Mouse (Mus musculus) thymus, adult 2 months (tissue): Measurements from ENCODE around the gene Gm10134. TPM values are rescaled to one million over a fixed set of nuclear protein-coding genes. Genes with fewer than 3 reads are reported as not detected.

Experiments
- DNase-seq: peaks from one replicate; pipeline ENCODE4 v3.0.0; 2021
- H3K27ac ChIP-seq: fragments of 200-500 bp; 2 replicates; pipeline ENCODE4 v1.5.1; 2012; ENCODE audit warnings: low read length, control low read depth; ENCODE audit not compliant: control insufficient read depth, insufficient read depth
- H3K27me3 ChIP-seq: fragments of 200-500 bp; 2 replicates; pipeline ENCODE4 v1.6.1; 2012; ENCODE audit warnings: mild to moderate bottlenecking, low read length, moderate library complexity, mixed read lengths; ENCODE audit not compliant: control insufficient read depth, insufficient read depth
- H3K36me3 ChIP-seq: fragments of 200-500 bp; 2 replicates; pipeline ENCODE4 v1.6.1; 2012; ENCODE audit warnings: mild to moderate bottlenecking, low read length, moderate library complexity; ENCODE audit not compliant: control insufficient read depth, insufficient read depth
- H3K4me1 ChIP-seq: fragments of 200-500 bp; replicated peaks from 2 replicates; pipeline ENCODE4 v1.6.1; 2012; ENCODE audit warnings: low read length; ENCODE audit not compliant: control insufficient read depth, insufficient read depth
- H3K4me3 ChIP-seq: fragments of 200-500 bp; 2 replicates; pipeline ENCODE4 v1.5.1; 2012; ENCODE audit warnings: mild to moderate bottlenecking, low read length, control low read depth, moderate library complexity; ENCODE audit not compliant: control insufficient read depth, insufficient read depth
- CTCF ChIP-seq: fragments of 200-500 bp; IDR thresholded peaks from 2 replicates; pipeline ENCODE4 v1.5.1; 2012; ENCODE audit warnings: mild to moderate bottlenecking, control low read depth, low read length, moderate library complexity, borderline replicate concordance; ENCODE audit not compliant: control insufficient read depth, poor library complexity, insufficient read depth; ENCODE audit errors: extremely low read depth
- POLR2A ChIP-seq: fragments of 200-500 bp; IDR thresholded peaks from 2 replicates; pipeline ENCODE4 v1.6.1; 2012; ENCODE audit warnings: mild to moderate bottlenecking, low read length, control low read depth, moderate library complexity; ENCODE audit not compliant: control insufficient read depth, poor library complexity, insufficient read depth; ENCODE audit errors: extremely low read depth
- WGBS: fragments of 180-500 bp; shearing (Covaris S2); methylation state at CpG from one replicate; pipeline ENCODE4 v1.1.7; 2018; 5-methylcytosine and 5-hydroxymethylcytosine counted together
- polyA plus RNA-seq: library from polyadenylated mRNA; depleted of rRNA; stranded (reverse); fragments of >200 nt; gene quantifications from 2 replicates; pipeline ENCODE4 v1.2.3, GENCODE M21; 2012

Gene Gm10134
- polyA plus RNA-seq, 1 experiment = 0.47 TPM

DNA sequence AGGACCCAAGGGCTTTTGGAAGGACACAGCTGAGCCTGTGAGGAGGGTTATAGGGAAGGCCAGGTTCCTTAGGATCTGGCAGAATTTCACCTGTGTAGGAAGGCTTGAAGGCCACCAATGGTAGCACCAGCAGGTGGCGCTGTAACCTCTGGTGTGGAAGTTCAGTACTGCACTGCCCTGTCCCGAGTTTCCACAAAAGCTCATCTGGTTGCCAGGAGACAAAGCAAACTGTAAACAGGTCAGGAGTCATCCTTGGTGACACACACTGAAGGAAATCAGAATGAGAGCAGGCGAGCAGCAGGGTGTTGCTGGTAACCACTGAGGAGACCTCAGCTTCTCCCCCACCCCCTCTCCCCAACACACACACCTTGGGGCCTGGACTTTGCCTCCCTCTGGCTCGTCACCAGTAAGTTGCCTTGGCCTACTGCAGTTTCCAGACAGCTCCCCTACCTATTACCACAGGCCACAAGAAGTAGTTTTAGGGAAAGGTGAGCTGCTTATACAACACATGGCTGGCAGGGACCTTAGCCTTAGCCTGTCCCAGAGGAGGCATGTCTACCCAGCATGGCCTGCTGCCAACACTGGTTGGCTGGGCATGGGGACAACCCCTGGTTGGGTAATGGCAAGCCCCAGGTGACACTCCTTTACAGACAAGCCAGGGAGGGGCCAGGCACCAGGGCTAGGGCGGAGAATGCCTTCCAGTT is 11.5 kb downstream of the Gm10134 start:
- Histone ChIP-seq H3K27ac (no peak overlapping the region), H3K4me3 (no peak overlapping the region), H3K27me3 (no peaks in the 10 kb centered on the region; the same call in 1 of the 2 replicates), H3K4me1 (peaks cover 37% of the 10 kb centered on the region), H3K36me3 (no peaks in the 10 kb centered on the region)
- TF ChIP-seq POLR2A (no peak), CTCF (peak; percentile 86; the same call in 1 of the 2 replicates)
- WGBS = 46% methylated on average over 5 of the region's 5 CpGs
- peak; percentile 65 for DNase-seq

DNA sequence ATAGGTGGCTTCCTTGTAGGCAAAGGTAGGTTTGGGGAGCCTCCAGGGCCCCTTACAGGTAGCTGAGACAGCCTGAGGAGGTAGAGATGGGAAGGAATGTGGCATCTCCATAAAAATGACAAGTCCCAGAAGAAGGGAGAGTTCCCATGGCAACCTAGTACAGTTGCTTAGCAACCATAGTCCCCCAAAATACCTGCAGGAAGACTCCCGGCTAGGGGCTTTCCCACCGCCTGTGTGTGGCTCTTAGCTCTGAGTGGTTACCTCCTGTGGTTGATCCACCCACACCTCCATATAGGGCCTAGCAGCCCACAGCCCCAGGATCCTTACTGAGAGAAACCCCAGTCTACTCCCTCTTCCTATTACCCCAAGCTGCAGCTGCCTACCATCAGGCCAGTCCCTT is 12.3 kb downstream of the Gm10134 start:
- no peak overlapping the region for H3K27ac ChIP-seq
- H3K4me3 ChIP-seq = no peak overlapping the region
- no peak for TF ChIP-seq CTCF
- TF ChIP-seq POLR2A = no peak
- DNase-seq = peak; percentile 17
- WGBS = 30% methylated on average over 2 of the region's 2 CpGs
- peaks cover 32% of the 10 kb centered on the region for H3K4me1 ChIP-seq
- no peaks in the 10 kb centered on the region; the same call in 1 of the 2 replicates for H3K27me3 ChIP-seq
- no peaks in the 10 kb centered on the region for H3K36me3 ChIP-seq

DNA sequence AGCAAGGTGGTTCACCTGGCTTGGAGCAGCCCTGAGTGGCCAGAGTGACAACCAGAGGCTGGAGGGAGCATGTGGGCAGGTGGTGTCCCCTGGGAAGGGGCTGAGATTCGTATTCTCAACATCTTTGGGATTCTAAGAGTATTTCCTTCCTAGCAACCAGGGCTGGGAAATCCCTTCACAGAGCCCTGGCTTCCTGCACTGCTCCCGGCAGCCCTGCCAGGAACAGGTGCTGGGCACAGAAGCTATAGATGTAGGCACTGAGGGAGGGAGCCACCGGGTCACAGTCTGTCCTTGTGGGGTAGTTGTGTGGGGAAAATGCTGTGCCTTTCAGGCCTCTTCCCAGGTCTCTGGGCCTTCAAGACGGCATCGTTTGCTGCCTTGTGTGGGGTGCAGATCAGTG is 14.7 kb downstream of the Gm10134 start:
- WGBS = 89% methylated on average over 5 of the region's 5 CpGs

DNA sequence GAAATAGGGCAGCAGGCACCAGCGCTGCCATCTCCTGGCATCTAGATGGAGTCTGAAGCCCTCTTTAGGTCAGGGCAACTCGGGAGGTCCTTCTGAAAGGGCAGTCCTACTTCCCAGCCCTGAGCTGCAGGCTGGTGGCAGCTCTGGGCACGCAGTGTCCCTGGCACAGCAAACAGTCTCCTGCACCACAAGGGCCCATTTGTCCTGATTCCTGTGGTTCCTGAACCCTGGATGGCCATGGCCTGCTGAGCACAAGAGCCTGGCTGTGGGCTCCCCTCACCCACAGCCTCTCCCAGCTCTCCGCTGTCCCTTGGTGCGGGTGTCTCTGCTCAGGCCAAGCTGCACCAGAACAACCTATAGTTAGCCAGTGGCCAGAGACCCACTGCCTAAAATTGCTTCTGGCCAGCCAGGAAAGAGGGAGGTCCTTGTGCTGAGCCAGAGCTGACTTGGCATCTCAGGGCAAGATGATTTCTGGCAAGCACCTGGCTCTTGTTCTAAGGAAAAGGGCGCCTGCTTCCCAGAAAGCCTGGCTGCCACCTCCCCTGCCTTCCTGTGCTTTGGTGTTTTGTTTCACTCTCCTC is 15.8 kb downstream of the Gm10134 start:
- no peaks in the 10 kb centered on the region for H3K36me3 ChIP-seq
- no peak overlapping the region for H3K27ac ChIP-seq
- WGBS = 82% methylated on average over 6 of the region's 6 CpGs
- TF ChIP-seq POLR2A (no peak), CTCF (no peak)
- H3K4me3 ChIP-seq = no peak overlapping the region
- peaks cover 36% of the 10 kb centered on the region for H3K4me1 ChIP-seq
- no peaks in the 10 kb centered on the region for H3K27me3 ChIP-seq
- DNase-seq = no peak

More for the DNA sequence above, 14.7 kb downstream of the Gm10134 start:
- no peak overlapping the region for H3K27ac ChIP-seq
- H3K4me3 ChIP-seq = no peak overlapping the region
- no peak for DNase-seq
- peaks cover 25% of the 10 kb centered on the region for H3K4me1 ChIP-seq
- no peaks in the 10 kb centered on the region for H3K36me3 ChIP-seq
- no peaks in the 10 kb centered on the region for H3K27me3 ChIP-seq
- TF ChIP-seq CTCF (no peak), POLR2A (no peak)

DNA sequence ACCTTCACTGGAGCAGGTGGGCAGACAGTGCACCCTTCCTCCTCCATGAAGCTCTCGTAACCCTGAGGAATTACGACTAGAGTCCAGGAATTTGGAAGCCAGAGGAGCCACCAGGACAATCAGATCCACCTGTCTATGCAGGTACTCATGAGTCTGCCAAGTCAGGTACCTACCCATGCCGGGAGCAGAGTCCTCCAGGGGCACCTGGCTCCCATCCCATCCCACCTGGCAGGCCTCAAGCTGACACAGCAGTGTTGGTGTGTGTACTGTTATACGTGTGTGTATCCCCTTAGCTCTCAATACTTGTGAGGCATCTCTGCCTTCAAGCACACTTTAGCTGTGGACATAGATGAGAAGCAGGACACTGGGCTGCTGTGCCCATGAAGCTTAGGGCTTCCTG is 16.3 kb downstream of the Gm10134 start:
- Histone ChIP-seq H3K27ac (no peak overlapping the region), H3K4me3 (no peak overlapping the region), H3K4me1 (peaks cover 37% of the 10 kb centered on the region), H3K36me3 (no peaks in the 10 kb centered on the region), H3K27me3 (no peaks in the 10 kb centered on the region)
- no peak for TF ChIP-seq CTCF
- WGBS = 62% methylated on average over 4 of the region's 4 CpGs
- DNase-seq = no peak

DNA sequence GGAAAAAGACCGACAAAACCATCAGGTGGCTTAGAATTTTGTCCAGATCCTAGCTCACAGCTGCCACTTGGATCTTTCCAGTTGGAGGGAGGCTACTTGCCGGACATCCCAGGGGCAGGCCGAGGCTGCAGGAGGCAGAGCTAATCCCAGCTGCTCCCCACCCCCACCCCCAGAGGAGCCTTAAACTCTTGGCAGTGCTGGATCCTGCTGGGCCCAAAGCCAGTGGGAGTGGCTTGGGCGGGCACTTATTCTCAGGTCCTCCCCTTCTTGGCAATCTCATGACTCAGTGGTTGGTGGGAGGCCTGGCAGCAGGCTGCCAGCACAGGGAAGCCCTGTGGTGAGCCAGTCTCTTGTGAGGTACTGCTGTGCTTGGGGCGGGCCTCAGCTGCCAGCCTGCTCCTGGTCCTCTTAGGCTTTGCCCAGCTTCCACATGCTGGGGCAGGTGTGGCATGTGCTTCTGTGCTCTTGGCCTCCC is 17.8 kb downstream of the Gm10134 start:
- no peaks in the 10 kb centered on the region for H3K36me3 ChIP-seq
- no peaks in the 10 kb centered on the region for H3K27me3 ChIP-seq
- DNase-seq = no peak
- no peak overlapping the region for H3K27ac ChIP-seq
- 54% methylated on average over 5 of the region's 5 CpGs for WGBS
- peaks cover 26% of the 10 kb centered on the region for H3K4me1 ChIP-seq
- H3K4me3 ChIP-seq = no peak overlapping the region
- TF ChIP-seq POLR2A = no peak
- no peak for TF ChIP-seq CTCF
